Mouse (Mus musculus): ENCODE results near the gene Smarcb1. TPM values are rescaled to one million over a fixed set of nuclear protein-coding genes. Genes with fewer than 3 reads are reported as not detected.

The Smarcb1 gene
- polyA plus RNA-seq (2017; shearing (Covaris generic)) = 100 to 1,000 TPM in 2 of 3 experiments, 10 to 100 TPM in 1; 89.2 to 126 (median 106) TPM

DNA sequence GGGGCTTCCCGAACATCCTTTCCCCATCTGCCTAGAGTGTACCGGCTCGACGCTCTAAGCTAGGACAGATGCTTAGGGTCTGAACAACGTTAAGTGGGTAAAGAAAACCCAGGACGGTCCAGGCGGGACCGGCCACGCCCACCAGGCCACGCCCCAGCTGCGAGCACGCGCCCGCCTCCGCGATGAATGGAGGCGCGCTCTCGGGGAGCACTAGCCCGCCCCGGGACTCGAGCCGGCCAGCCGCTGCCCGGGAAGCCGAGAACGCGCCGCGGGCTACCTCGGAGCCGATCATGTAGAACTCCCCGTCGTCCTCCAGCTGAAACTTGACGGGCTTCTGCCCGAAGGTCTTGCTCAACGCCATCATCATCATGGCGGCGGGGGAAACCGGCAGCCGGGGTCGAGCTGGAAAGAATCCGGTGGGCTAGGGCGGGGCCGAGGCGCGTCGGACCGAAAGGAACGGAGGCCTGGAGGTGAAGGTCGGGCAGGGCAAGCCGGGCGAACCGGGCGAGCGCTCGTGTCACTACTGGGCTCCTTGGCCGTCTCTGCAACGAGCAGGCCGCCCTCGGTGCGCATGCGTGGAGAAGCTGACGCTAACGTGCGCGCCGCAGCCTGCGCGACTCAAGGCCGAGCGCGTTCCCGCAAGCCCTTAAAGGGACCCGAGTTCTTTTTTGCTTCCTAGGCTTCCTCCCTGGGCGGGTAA is at the start of gene Smarcb1:
Gene Smarcb1 (minus strand): TSS at position 592 of the 700 bp plus-strand sequence.
- peak; percentile 89 for ATAC-seq

GRCm38 (mm10) chr10:75954381-75954811 is 33.0 kb upstream of the Smarcb1 start, which contains the start of gene Gm5134:
Gm5134 (plus strand) TSS chr10:75954514.
- ATAC-seq = peak; percentile 47

GRCm38 (mm10) chr10:75951424-75952050 is 30.1 kb upstream of the Smarcb1 start:
- ATAC-seq = peak; percentile 69

- no peak for ATAC-seq
Observed at GRCm38 (mm10) chr10:75950791-75951210, 29.4 kb upstream of the Smarcb1 start.

DNA sequence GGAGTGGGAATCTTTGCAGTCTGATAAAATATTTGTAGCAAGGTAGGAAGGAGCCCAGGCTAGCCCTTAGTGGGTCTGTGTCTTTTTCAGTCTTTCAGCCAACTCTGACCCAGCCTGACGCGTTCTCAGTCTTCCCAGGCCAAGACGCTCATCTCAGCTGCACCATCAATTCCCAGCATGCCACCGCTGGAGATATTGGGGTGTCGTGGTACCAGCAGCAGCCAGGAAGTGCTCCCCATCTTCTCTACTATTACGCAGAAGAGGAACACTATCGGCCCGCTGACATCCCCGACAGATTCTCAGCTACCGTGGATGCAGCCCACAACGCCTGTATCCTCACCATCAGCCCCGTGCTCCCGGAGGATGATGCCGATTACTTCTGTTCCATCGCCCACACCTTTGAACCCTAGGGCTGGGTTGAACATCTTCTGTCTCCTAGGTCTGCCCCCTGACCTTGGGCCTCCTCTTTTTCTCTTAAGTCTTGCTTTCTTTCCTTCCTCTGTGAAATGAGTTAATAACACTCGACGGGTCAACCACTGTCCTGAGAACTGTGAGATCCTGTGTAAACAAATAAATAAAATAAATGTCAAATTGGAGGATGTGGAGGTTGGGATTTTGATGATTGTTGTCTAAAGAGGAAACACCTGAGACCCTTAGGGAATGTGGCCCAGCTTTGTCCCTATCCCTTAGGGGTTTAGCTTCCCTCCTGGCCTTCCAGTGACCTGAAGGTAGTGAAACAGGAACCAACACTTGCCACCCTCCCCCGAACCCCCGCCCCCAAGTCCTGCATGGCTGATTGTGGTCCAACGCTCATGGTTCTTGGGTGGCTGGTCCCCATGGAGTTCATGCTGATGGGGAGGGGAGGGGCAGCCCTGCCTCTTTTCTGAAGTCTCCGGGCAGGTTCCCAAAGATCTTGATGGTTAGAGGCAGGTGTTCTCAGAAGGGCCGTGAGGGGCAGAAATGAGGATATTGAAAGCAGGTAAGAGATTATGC is 27.9 kb upstream of the Smarcb1 start:
- no peak for ATAC-seq

DNA sequence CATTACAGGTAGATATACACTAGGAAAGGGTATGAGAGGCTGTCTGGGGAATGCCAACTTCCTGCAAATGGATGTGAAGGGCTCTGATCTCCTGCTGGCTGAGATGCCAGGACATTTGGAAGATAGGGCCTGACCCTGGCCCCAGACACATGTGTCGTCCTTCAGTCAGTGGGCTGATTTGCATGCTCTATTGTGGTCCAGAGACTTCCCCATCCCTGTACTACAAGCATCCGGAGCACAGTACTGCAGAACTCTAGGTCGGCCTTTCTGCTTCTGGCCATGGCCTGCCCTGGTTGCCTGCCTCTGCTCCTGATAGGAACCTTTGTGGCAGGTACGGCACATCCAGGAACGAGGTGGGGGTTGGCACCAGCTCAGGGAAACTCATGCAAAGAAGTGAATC is 26.7 kb upstream of the Smarcb1 start:
- no peak for ATAC-seq

DNA sequence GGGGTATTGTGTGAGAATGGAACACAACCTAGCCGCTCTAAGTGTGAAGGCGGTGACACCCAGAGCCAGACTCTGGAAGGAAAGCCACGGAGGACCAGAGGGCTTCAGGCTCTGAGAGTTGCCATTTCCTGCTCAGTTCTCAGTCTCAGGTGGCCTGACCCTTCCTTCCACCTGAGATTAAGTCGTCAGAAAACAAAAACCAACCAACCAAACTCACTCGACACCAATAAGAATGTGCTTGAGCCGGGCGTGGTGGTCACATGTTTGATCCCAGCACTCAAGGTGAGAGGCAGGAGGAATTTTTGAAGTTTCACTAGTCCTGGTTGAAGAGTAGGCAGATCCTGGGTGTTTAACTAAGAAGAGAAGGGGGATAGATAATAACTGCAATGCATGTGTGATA is 24.5 kb upstream of the Smarcb1 start:
- no peak for ATAC-seq

DNA sequence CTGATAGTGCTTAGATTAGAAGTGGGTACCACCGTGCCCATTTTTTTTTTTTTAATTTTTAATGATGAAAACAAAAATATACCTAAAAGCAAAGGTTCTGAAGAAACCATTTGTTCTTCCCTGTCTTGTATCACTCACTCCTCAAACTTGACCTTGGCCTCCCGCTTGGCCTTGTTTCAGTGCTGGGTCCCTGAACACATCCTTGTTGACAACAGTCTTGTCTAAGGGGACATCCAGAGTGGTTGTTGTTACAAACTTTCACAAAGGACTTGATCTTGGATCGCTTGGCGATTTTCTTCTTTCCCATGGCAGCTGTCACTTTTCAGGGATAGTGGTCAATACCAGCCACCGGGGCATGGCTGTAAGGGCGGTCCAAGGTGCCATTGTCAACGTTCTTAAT is 23.8 kb upstream of the Smarcb1 start:
- no peak for ATAC-seq

GRCm38 (mm10) chr10:75944066-75944772 is 22.8 kb upstream of the Smarcb1 start:
- no peak for ATAC-seq

- no peak for ATAC-seq
Observed at GRCm38 (mm10) chr10:75942736-75943477, 21.5 kb upstream of the Smarcb1 start, which contains the start of gene Vpreb3. Vpreb3 (plus strand) TSS chr10:75943057.

DNA sequence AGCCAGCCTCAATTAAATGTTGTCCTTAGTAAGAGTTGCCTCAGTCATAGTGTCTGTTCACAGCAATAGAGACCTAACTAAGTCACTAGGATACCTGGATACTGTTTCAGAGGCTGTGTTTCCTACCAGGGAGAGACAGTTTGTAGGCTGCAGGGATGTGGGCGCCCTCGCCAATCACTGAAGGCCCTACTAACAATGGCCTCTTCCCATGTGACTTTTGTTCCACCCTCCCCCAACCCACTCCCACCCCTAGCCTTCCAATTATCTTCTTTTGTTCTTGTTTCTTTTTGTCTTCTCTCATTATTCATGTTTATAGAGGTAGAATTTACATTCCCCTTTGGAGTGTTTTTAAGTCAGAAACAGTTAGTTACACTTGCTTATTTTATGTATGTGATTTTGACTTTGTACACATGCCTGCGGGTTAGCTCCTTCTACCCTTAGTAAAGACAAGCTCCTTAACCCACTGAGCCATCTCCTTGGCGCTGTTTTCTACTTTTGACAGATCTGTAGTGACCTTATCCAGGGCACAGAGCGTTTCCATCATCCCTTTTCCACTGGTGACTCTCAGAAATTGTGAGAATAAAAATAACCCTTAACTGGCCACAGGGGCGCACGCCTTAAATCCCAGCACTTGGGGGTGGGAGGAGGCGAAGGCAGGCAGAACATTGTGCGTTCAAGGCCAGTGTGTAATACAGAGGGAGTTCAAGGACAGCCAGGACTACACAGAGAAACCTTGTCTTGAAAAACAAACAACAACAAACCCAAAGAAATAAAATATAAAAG is 19.8 kb upstream of the Smarcb1 start:
- ATAC-seq = no peak

- no peak for ATAC-seq
Observed at GRCm38 (mm10) chr10:75940520-75940919, 19.1 kb upstream of the Smarcb1 start, which contains the start of gene Gm867. Gm867 (minus strand) TSS chr10:75940672.

GRCm38 (mm10) chr10:75939481-75940234 is 18.2 kb upstream of the Smarcb1 start:
- no peak for ATAC-seq

DNA sequence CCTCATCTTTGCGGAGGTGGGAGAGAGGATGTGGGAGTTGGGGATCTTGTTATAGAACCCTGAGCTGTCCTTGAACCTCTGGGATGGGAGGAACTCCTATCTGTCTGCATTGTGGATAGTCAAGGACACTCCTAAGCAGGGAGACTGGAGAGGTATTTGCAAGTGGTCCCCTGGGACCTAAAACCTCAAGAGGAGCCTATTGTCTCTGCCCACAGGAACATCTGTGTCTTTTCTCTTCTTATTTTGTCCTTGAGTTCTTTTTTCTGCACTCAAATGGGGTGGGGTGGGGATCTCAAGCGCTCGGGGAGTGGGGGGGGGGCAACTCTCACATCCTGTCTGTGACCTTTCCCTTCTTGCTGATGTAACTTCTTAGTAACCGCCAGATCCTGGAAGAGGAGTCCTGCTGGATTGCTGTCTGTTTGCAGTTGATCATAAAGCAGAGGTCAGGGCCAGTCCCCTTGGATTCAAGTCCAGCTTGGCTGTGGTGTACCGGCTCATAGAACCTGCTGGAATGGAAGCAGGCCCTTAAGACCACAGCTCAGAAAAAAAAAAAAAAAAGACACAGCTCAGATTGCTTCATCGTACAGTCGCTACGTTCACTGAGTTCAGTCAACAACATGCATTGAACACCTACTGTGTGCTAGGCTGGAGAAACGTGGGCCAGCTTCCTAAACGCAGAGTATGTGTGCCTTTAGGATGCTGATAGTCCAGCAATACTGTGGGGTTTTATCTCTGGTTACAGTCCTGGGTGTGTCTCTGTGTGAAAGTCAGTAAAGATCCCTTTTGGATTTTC is 16.6 kb upstream of the Smarcb1 start:
- ATAC-seq = peak; percentile 44

GRCm38 (mm10) chr10:75936909-75937667 is 15.7 kb upstream of the Smarcb1 start:
- no peak for ATAC-seq

- peak; percentile 73 for ATAC-seq
Observed at GRCm38 (mm10) chr10:75935680-75936541, 14.5 kb upstream of the Smarcb1 start, which contains the start of gene Mmp11. Mmp11 (minus strand) TSS chr10:75936496.

DNA sequence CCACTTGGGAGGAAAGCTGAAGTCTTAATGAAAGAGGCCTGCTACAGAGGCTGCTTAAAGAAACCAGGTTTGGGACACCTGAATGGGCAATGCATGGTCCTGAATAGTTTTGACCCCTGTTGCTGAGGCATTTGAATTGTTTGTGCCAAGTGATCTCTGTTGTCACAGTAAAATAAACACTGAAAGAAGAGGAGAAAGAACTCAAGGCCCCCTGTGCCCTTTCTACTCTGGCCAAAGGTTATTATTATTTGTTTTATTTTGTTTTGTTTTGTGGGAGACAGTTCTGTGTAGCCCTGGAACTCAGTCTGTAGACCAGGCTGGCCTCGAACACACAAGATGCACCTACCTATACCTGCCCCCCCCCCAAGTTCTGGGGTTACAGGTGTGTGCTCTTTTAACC is 13.6 kb upstream of the Smarcb1 start:
- ATAC-seq = no peak
